Mouse (Mus musculus) adrenal gland, adult 2 months (tissue): ENCODE data around the gene Vezf1. TPM values are rescaled to one million over a fixed set of nuclear protein-coding genes. Genes with fewer than 3 reads are reported as not detected.

Experiments used
- DNase-seq: peaks from one replicate; pipeline ENCODE4 v3.0.0; 2021
- polyA plus RNA-seq: library from polyadenylated mRNA; depleted of rRNA; stranded (reverse); fragments of >200 nt; gene quantifications from 2 replicates; pipeline ENCODE4 v1.2.3, GENCODE M21; 2012; rRNA removed
- total RNA-seq, 2 experiments: library from RNA; stranded (reverse); gene quantifications; 2 replicates each; pipeline ENCODE4 v1.2.3; 2021

The Vezf1 gene
- total and polyA plus RNA-seq, 3 experiments, result 14.6 to 52.4 (median 48.3) TPM

DNA sequence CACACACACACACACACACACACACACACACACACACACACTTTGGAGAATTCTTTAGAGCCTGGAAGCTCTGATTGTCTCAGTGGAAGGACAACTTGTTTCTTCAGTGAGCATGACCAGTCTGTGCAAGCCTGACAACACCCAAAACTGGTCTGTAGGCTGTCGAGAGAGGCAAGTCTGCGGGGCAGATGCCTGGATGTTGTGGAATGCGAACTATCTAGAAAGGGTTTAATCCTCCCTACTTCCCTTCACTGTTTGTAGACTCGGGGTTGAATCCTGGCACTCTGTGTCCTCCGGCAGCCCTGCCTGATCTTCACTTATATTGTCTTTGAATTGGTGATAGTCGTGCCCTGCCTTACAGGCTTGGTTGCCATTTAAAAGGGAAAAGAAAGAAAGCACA, 55.7 kb downstream of the Vezf1 start:
- no peak for DNase-seq

DNA sequence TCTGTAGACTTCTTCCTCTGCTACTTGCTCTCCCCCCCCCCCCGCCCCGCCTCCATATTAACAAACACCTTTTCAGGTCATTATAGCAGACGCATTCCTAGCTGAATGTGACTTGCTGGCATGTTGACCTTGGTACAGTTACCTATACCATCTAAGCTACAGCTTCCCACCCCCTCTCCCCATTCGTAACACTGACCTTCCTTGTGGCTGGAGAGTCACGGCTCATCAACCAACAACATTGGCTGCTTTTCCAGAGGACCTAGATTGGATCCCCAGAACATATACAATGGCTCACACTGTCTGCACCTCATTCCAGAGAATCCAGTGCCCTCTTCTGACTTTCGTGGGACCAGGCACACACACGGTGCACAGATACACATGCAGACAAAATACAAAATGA, 57.4 kb downstream of the Vezf1 start:
- no peak for DNase-seq

DNA sequence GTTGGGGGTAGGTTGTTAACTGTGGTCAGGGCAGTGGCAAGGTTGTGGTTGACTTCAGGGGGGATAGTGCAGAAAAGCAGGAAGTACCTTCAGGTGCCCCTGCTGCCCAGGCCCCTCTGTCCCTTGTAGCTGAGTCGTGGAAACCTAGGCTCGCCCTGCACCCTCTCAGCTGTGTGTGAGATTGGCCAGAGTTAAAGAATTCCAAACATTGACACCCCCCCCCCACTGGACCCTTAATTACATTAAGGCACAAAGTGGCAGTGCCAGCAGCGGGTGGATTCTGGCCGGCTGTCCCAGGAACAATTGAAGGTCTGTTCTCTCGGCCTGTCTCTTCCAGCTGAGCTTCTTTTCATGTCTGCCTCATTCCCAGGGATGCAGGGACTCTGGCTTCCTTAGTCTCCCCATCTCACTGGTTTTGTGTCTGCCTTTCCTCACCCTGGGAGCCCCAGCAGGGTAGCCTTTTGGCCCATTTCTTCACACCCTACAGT, 58.3 kb downstream of the Vezf1 start:
- DNase-seq, result no peak

DNA sequence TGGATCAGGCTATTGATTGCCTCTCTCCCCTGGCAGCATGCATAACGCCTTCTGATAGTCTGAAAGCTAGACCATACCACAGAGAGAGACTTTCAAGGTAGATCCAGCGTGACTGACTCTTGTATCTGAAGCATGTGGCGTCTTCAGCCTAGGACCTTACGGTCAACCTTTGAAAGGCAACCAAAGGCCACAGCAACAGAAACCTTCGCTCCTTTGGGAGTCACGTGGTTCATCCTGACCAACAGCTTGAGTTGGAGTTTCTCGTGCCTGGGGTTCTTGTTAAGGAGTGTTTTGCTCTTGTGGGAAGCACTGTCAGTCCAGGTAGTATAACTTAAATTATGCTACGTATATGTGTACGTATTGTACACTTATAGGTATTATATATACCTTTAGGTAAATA, 60.4 kb downstream of the Vezf1 start:
- no peak for DNase-seq

DNA sequence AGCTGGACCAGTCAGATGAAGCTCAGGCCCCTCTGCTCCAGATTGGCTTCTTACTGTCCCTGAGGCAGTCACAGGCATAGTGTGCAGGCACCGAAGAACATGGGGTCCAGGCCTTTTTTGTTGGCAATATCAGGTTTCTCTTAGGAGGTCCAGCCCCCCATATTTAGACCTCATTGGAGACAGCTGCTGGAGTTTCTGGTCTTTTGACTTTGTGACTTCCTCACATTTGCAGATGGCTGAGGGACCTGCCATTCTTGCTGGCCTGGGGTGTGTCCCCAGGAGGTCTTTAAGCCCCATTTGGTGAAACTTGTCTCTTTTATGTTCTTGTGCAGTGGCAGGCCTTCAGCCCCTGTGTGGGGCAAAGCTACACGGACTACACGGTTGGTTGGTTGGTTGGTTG, 61.2 kb downstream of the Vezf1 start:
- no peak for DNase-seq

DNA sequence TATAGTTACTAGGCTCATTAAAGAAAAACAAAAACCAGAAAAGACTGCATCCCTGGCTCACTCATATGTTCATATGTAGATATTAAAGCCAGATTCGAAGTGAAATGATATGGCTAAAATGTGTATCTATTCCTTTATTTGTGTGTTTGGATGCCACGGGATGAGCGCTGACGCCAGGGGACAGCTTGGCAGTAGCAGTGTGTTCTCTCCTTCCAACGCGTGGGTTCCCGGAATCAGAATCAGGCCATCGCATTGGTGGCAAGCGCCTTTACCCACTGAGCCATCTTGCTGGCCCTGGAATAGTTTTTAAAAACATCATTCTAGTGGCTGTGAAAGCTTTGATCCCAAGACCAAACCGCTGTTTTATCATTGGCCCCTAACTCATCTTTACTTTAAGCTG, 61.9 kb downstream of the Vezf1 start:
- no peak for DNase-seq

DNA sequence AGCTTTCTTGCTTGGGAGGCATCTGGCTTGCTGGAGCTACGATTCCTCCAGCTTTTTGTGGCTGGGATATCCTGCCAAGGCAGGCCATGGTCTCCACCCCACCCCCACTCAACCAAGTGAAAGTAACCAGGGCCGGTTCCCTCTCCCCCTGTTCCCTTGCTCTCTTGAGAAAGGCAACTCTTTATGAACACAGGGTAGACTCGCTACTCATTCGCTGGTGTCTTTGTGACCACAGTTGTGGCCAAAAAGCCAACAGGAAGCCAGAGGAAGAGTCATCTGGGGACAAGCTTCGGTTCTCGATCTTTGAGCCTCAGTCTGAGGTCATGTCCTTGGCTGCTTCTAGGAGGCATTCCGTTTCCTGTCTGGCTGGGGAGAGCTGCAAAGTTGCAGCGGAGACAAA, 63.8 kb downstream of the Vezf1 start:
- peak; percentile 82 for DNase-seq

Other genes with a start within 250 kb of the Vezf1 start
- not detected for gene Lpo, start 240.0 kb upstream of the Vezf1 start, total RNA-seq
- not detected in 2 replicates for gene Lpo, start 240.0 kb upstream of the Vezf1 start, polyA plus RNA-seq
- gene Mks1, start 215.1 kb upstream of the Vezf1 start, total RNA-seq, result 10 to 100 TPM in 1 of 2 experiments, 1 to 10 TPM in 1; 6.6 to 11.9 TPM
- gene Mks1, start 215.1 kb upstream of the Vezf1 start, polyA plus RNA-seq, result 19.2 and 20.7 TPM in 2 replicates
- not detected for gene Epx, start 192.7 kb upstream of the Vezf1 start, total RNA-seq
- not detected in 2 replicates for gene Epx, start 192.7 kb upstream of the Vezf1 start, polyA plus RNA-seq
- gene Olfr462, start 176.0 kb upstream of the Vezf1 start, total RNA-seq, result not detected
- not detected in 2 replicates for gene Olfr462, start 176.0 kb upstream of the Vezf1 start, polyA plus RNA-seq
- gene Olfr463, start 170.9 kb upstream of the Vezf1 start, total RNA-seq, result not detected
- gene Olfr463, start 170.9 kb upstream of the Vezf1 start, polyA plus RNA-seq, result not detected in 2 replicates
- not detected for gene Olfr464, start 147.3 kb upstream of the Vezf1 start, total RNA-seq
- gene Olfr464, start 147.3 kb upstream of the Vezf1 start, polyA plus RNA-seq, result not detected in 2 replicates
- gene Dynll2, start 80.7 kb upstream of the Vezf1 start, total RNA-seq, result 100 to 1,000 TPM; 158 to 251 TPM
- 168 and 197 TPM in 2 replicates for gene Dynll2, start 80.7 kb upstream of the Vezf1 start, polyA plus RNA-seq
- gene Srsf1, start 20.9 kb upstream of the Vezf1 start, total RNA-seq, result 100 to 1,000 TPM; 179 to 252 TPM
- 210 and 224 TPM in 2 replicates for gene Srsf1, start 20.9 kb upstream of the Vezf1 start, polyA plus RNA-seq
- gene Cuedc1, start 29.8 kb downstream of the Vezf1 start, total RNA-seq, result 10 to 100 TPM; 49.3 to 61.7 TPM
- gene Cuedc1, start 29.8 kb downstream of the Vezf1 start, polyA plus RNA-seq, result 76.9 and 91.3 TPM in 2 replicates
- 100 to 1,000 TPM; 194 to 208 TPM for gene Mrps23, start 136.1 kb downstream of the Vezf1 start, total RNA-seq
- 44.9 and 51.2 TPM in 2 replicates for gene Mrps23, start 136.1 kb downstream of the Vezf1 start, polyA plus RNA-seq
- not detected for gene Ccdc182, start 225.8 kb downstream of the Vezf1 start, total RNA-seq
- not detected in 2 replicates for gene Ccdc182, start 225.8 kb downstream of the Vezf1 start, polyA plus RNA-seq